Mouse (Mus musculus) liver, embryonic 16.5 days (tissue): Measurements from ENCODE around the gene Bicdl2. TPM values are rescaled to one million over a fixed set of nuclear protein-coding genes. Genes with fewer than 3 reads are reported as not detected.

Source experiments
- ATAC-seq: fragments of 200-750 bp; cut with Nextera tagmentation; 2 replicates; pipeline ENCODE4 v1.8.0; 2017; ENCODE audit warnings: low read depth, mild to moderate bottlenecking, moderate number of reproducible peaks, moderate library complexity
- H3K27ac ChIP-seq: fragments of 300-500 bp; sonication (generic); 2 replicates; pipeline ENCODE4 v1.5.1; 2014; ENCODE audit warnings: mild to moderate bottlenecking, low read length
- H3K27me3 ChIP-seq: fragments of 300-500 bp; sonication (generic); 2 replicates; pipeline ENCODE4 v1.6.1; 2014; ENCODE audit warnings: low read depth, low read length, mixed read lengths; ENCODE audit not compliant: control insufficient read depth, insufficient read depth
- H3K36me3 ChIP-seq: fragments of 300-500 bp; sonication (generic); 2 replicates; pipeline ENCODE4 v1.6.1; 2014; ENCODE audit warnings: mild to moderate bottlenecking; ENCODE audit not compliant: control insufficient read depth, insufficient read depth
- H3K4me1 ChIP-seq: fragments of 300-500 bp; sonication (generic); 2 replicates; pipeline ENCODE4 v1.6.1; 2014; ENCODE audit warnings: low read depth, low read length, mixed read lengths; ENCODE audit not compliant: control insufficient read depth
- H3K4me2 ChIP-seq: fragments of 300-500 bp; sonication (generic); 2 replicates; pipeline ENCODE4 v1.6.1; 2014; ENCODE audit warnings: low read depth, low read length, mixed read lengths
- H3K4me3 ChIP-seq: fragments of 300-500 bp; sonication (generic); 2 replicates; pipeline ENCODE4 v1.5.1; 2014; ENCODE audit warnings: low read depth, mild to moderate bottlenecking, low read length
- H3K9ac ChIP-seq: fragments of 300-500 bp; sonication (generic); 2 replicates; pipeline ENCODE4 v1.6.1; 2014; ENCODE audit warnings: low read depth, low read length
- H3K9me3 ChIP-seq: fragments of 300-500 bp; sonication (generic); replicated peaks from 2 replicates; pipeline ENCODE4 v1.6.1; 2016; ENCODE audit warnings: low read length; ENCODE audit not compliant: control insufficient read depth
- WGBS: fragments of 180-500 bp; shearing (Covaris S2); extraction: QIAGEN DNeasy Blood & Tissue Kit; methylation state at CpG from one replicate; pipeline ENCODE4 v1.1.7; 2014; ENCODE audit not compliant: insufficient replicate concordance; 5-methylcytosine and 5-hydroxymethylcytosine counted together
- polyA plus RNA-seq: library from polyadenylated mRNA; unstranded; fragments of >200 nt; fragmentation: Nextera tagmentation; extraction: Ambion mirVana; gene quantifications from 2 replicates; pipeline ENCODE4 v1.2.1, GENCODE M21; 2015

The Bicdl2 gene
- polyA plus RNA-seq, 1 experiment from 2014 or later, result 0.12 TPM

- Histone ChIP-seq H3K27me3 (no peaks in the 10 kb centered on the region; the same call in 1 of the 2 replicates), H3K9me3 (no peaks in the 10 kb centered on the region), H3K9ac (no peak overlapping the region), H3K36me3 (no peaks in the 10 kb centered on the region), H3K27ac (no peak overlapping the region), H3K4me2 (no peak overlapping the region), H3K4me1 (no peaks in the 10 kb centered on the region), H3K4me3 (no peak overlapping the region)
- no peak for ATAC-seq
- 49% methylated on average over 6 of the region's 6 CpGs for WGBS
Measured at GRCm38 (mm10) chr17:23651363-23651762, 8.9 kb upstream of the Bicdl2 start.

GRCm38 (mm10) chr17:23653324-23653723 is 7.0 kb upstream of the Bicdl2 start:
- no peaks in the 10 kb centered on the region for H3K9me3 ChIP-seq
- H3K4me1 ChIP-seq, result no peaks in the 10 kb centered on the region
- no peak overlapping the region for H3K27ac ChIP-seq
- H3K36me3 ChIP-seq, result no peaks in the 10 kb centered on the region
- no peak overlapping the region for H3K4me2 ChIP-seq
- H3K9ac ChIP-seq, result no peak overlapping the region
- no peak overlapping the region for H3K4me3 ChIP-seq
- no peak for ATAC-seq
- no peaks in the 10 kb centered on the region for H3K27me3 ChIP-seq
- WGBS, result 24% methylated on average over 2 of the region's 2 CpGs

- H3K4me3 ChIP-seq, result no peak overlapping the region
- H3K4me2 ChIP-seq, result no peak overlapping the region
- H3K4me1 ChIP-seq, result no peaks in the 10 kb centered on the region
- H3K27me3 ChIP-seq, result no peaks in the 10 kb centered on the region
- H3K27ac ChIP-seq, result no peak overlapping the region
- H3K9ac ChIP-seq, result no peak overlapping the region
- H3K36me3 ChIP-seq, result no peaks in the 10 kb centered on the region
- ATAC-seq, result no peak
- WGBS, result 35% methylated on average over 6 of the region's 6 CpGs
- no peaks in the 10 kb centered on the region for H3K9me3 ChIP-seq
Measured at GRCm38 (mm10) chr17:23654001-23654400, 6.3 kb upstream of the Bicdl2 start.

- WGBS, result 25% methylated on average over 2 of the region's 2 CpGs
- H3K9me3 ChIP-seq, result no peaks in the 10 kb centered on the region
Measured at GRCm38 (mm10) chr17:23654410-23654809, 5.9 kb upstream of the Bicdl2 start.

GRCm38 (mm10) chr17:23658450-23658849 is 1.9 kb upstream of the Bicdl2 start:
- H3K27me3 ChIP-seq, result peaks cover 36% of the 10 kb centered on the region
- ATAC-seq, result no peak
- no peaks in the 10 kb centered on the region for H3K36me3 ChIP-seq
- no peak overlapping the region for H3K4me3 ChIP-seq
- peaks cover 6% of the 10 kb centered on the region for H3K4me1 ChIP-seq
- no peak overlapping the region for H3K27ac ChIP-seq
- H3K4me2 ChIP-seq, result no peak overlapping the region
- no peak overlapping the region for H3K9ac ChIP-seq
- 46% methylated on average over 3 of the region's 3 CpGs for WGBS
- H3K9me3 ChIP-seq, result no peaks in the 10 kb centered on the region

More at GRCm38 (mm10) chr17:23654410-23654809, 5.9 kb upstream of the Bicdl2 start:
- no peak overlapping the region for H3K4me3 ChIP-seq
- H3K27ac ChIP-seq, result no peak overlapping the region
- H3K4me1 ChIP-seq, result no peaks in the 10 kb centered on the region
- no peaks in the 10 kb centered on the region for H3K36me3 ChIP-seq
- ATAC-seq, result no peak
- H3K9ac ChIP-seq, result no peak overlapping the region
- peaks cover 2% of the 10 kb centered on the region for H3K27me3 ChIP-seq
- H3K4me2 ChIP-seq, result no peak overlapping the region

- no peak overlapping the region for H3K9ac ChIP-seq
- ATAC-seq, result no peak
Measured at GRCm38 (mm10) chr17:23660876-23661200, 532 bp downstream of the Bicdl2 start.

GRCm38 (mm10) chr17:23661526-23661925 is 1.2 kb downstream of the Bicdl2 start:
- peaks cover 6% of the 10 kb centered on the region for H3K4me1 ChIP-seq
- peaks cover 36% of the 10 kb centered on the region for H3K27me3 ChIP-seq
- H3K9ac ChIP-seq, result no peak overlapping the region
- H3K9me3 ChIP-seq, result no peaks in the 10 kb centered on the region
- WGBS, result 1% methylated on average over 9 of the region's 9 CpGs
- no peaks in the 10 kb centered on the region for H3K36me3 ChIP-seq
- no peak overlapping the region for H3K27ac ChIP-seq
- no peak overlapping the region for H3K4me2 ChIP-seq
- ATAC-seq, result no peak
- no peak overlapping the region for H3K4me3 ChIP-seq

More at GRCm38 (mm10) chr17:23660876-23661200, 532 bp downstream of the Bicdl2 start:
- Histone ChIP-seq H3K4me3 (peak overlapping the region; percentile 25), H3K4me2 (peak overlapping the region; percentile 37), H3K4me1 (peaks cover 6% of the 10 kb centered on the region), H3K27me3 (peaks cover 36% of the 10 kb centered on the region), H3K36me3 (no peaks in the 10 kb centered on the region), H3K27ac (no peak overlapping the region), H3K9me3 (no peaks in the 10 kb centered on the region)
- 2% methylated on average over 14 of the region's 14 CpGs for WGBS

GRCm38 (mm10) chr17:23664556-23665021 is 4.3 kb downstream of the Bicdl2 start:
- Histone ChIP-seq H3K9ac (no peak overlapping the region), H3K4me1 (peaks cover 6% of the 10 kb centered on the region), H3K27ac (no peak overlapping the region), H3K36me3 (peaks cover 7% of the 10 kb centered on the region), H3K9me3 (no peaks in the 10 kb centered on the region), H3K27me3 (peaks cover 32% of the 10 kb centered on the region), H3K4me2 (no peak overlapping the region), H3K4me3 (no peak overlapping the region)
- no peak for ATAC-seq
- WGBS, result 18% methylated on average over 5 of the region's 5 CpGs

GRCm38 (mm10) chr17:23665511-23665910 is 5.2 kb downstream of the Bicdl2 start:
- peaks cover 3% of the 10 kb centered on the region for H3K4me1 ChIP-seq
- H3K27me3 ChIP-seq, result peaks cover 23% of the 10 kb centered on the region
- no peak overlapping the region for H3K4me3 ChIP-seq
- no peak overlapping the region for H3K9ac ChIP-seq
- no peaks in the 10 kb centered on the region for H3K9me3 ChIP-seq
- no peak overlapping the region for H3K27ac ChIP-seq
- H3K36me3 ChIP-seq, result peaks cover 7% of the 10 kb centered on the region
- 68% methylated on average over 14 of the region's 14 CpGs for WGBS
- no peak overlapping the region for H3K4me2 ChIP-seq
- no peak for ATAC-seq
